ENCODE assay signal across 8 mouse cellular contexts in the genomic region with DNA sequence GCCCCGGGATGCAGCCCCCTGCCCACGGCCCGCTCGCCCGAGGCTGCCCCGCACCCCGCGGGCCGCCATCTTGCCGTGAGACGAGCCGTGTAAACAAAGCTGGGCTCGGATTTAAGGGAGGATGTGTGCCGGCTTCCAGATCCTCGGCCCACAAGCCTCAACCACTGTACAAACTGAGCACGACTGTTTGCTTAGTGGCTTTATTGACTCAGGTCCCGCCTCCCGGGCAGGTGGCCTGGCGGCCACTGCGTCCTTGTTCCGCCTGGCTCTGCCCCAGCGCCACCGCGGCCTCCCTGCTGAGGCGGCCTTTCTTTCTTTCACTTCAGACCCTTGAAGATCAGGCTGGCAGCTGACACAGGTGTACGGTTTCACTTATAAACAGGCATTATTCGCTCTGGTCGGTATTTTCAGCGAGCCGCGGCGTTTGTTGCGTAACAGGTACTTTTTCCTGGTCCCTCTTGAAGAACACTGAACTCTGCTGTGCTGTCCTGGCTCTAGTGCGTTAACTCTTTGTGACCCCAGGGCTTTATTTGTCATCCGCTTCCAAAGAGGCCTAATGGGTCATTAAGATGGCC.
DNase-seq lines count a peak whose midpoint lies in the region; ATAC-seq and TF ChIP-seq lines count a peak whose summit lies in the region.

No protein-coding gene starts in this region.

- H3K9me3 ChIP-seq in ES-E14 (ENCODE audit: control insufficient read depth, insufficient read depth, low read depth, low read length) = no peaks in the 10 kb centered on the region
- no peaks in the 10 kb centered on the region for H3K9me3 ChIP-seq in hindbrain, embryonic 12.5 days (replicated peaks)

- in situ Hi-C loops in ES-E14 (cut with MboI; ENCODE audit: low sequenced_read_pairs in 2 of 2, unreplicated experiment in 2 of 2) = loop anchor here (25.0 kb wide), 2 partner anchors 202 to 777 kb away; no protein-coding TSS in a partner anchor

- peaks cover 0 to 5% of the 10 kb centered on the region in 2 experiments; a peak in 1 of 4 replicates for H3K4me1 ChIP-seq in ES-E14 (ENCODE audit: control insufficient read depth in 2 of 2, insufficient read depth in 2 of 2, low read length in 2 of 2, poor library complexity in 1 of 2)
- H3K4me1 ChIP-seq in hindbrain, embryonic 12.5 days = peaks cover 17% of the 10 kb centered on the region

- H3K36me3 ChIP-seq in ES-E14 (ENCODE audit: control insufficient read depth, insufficient read depth, low read length, poor library complexity, severe bottlenecking) = no peaks in the 10 kb centered on the region
- H3K36me3 ChIP-seq in hindbrain, embryonic 12.5 days = no peaks in the 10 kb centered on the region

- peak; percentile 67 for ATAC-seq in hindbrain, embryonic 12.5 days (ENCODE audit: low FRiP score)

- WGBS in hindbrain, embryonic 12.5 days = 1% methylated on average over 35 of the region's 35 CpGs

- peak overlapping the region; percentile 66 for H3K4me2 ChIP-seq in hindbrain, embryonic 12.5 days (replicated peaks)

- peak overlapping the region; percentile 38 for H3K27ac ChIP-seq in ES-E14 (ENCODE audit: insufficient read depth, low read depth, low read length, poor library complexity, severe bottlenecking)
- peak overlapping the region; percentile 86 for H3K27ac ChIP-seq in hindbrain, embryonic 12.5 days

- H3K9ac ChIP-seq in ES-E14 (ENCODE audit: insufficient read depth, low read depth, low read length, poor library complexity, severe bottlenecking) = peak overlapping the region; percentile 78
- H3K9ac ChIP-seq in hindbrain, embryonic 12.5 days = peak overlapping the region; percentile 77

- H3K4me3 ChIP-seq in ES-E14 (ENCODE audit: insufficient read depth in 1 of 2, low read depth in 1 of 2, low read length in 2 of 2, poor library complexity in 1 of 2, severe bottlenecking in 1 of 2) = peak overlapping the region; percentile 57 to 67
- peak overlapping the region; percentile 48 for H3K4me3 ChIP-seq in hindbrain, embryonic 12.5 days

- DNase-seq in ES-E14 (ENCODE audit: low read depth, low spot score) = no peak
- peak; percentile 82 for DNase-seq in cerebellum, adult 9-11 months
- peak; percentile 35 to 38 for DNase-seq in frontal cortex, postnatal 25 days (ENCODE audit: low spot score in 2 of 2)
- DNase-seq in layer of hippocampus, postnatal 14 days (ENCODE audit: low spot score in 2 of 2) = peak; percentile 47 to 68
- peak; percentile 82 for DNase-seq in lung, postnatal 25 days (ENCODE audit: low spot score)
- DNase-seq in retina, adult 2 months (ENCODE audit: low read depth, low spot score) = peak; percentile 34
- peak; percentile 60 for DNase-seq in thymus, postnatal 25 days

- H3K27me3 ChIP-seq in hindbrain, embryonic 12.5 days = no peaks in the 10 kb centered on the region

TF ChIP-seq in ES-E14, 5 proteins besides CTCF, POLR2A, EP300 and RAD21:
- no peak for TF ChIP-seq ZC3H11A (IDR thresholded peaks at IDR 0.05; ENCODE audit: borderline replicate concordance, low read depth, low read length)
